Mouse (Mus musculus): ENCODE data around the gene Syt12.

GRCm38 (mm10) chr19:4491080-4491695 lies 13.9 kb upstream of the Syt12 start:
- no peak for TF ChIP-seq TCF12 (IDR thresholded peaks at IDR 0.05; ENCODE audit: low read depth, low read length)
- no peak for TF ChIP-seq EP300 (IDR thresholded peaks at IDR 0.05; ENCODE audit: low read depth in 1 of 2, low read length in 2 of 2)
- TF ChIP-seq USF2 (IDR thresholded peaks at IDR 0.05; ENCODE audit: borderline replicate concordance in 1 of 2, insufficient read depth in 1 of 2, low read depth in 1 of 2, low read length in 2 of 2), result no peak
- no peak for TF ChIP-seq POLR2A (IDR thresholded peaks at IDR 0.05; ENCODE audit: control insufficient read depth in 1 of 2, insufficient read depth in 1 of 2, low read depth in 1 of 2, low read length in 2 of 2, poor library complexity in 1 of 2)
- no peak for TF ChIP-seq SMC3 (IDR thresholded peaks at IDR 0.05; ENCODE audit: low read depth, low read length)
- no peak for TF ChIP-seq TBP (IDR thresholded peaks at IDR 0.05; ENCODE audit: low read depth, low read length)
- TF ChIP-seq MXI1 (IDR thresholded peaks at IDR 0.05; ENCODE audit: low read depth, low read length), result no peak
